Mouse (Mus musculus) frontal cortex, adult 2 months (tissue): Measurements from ENCODE around the gene Pklr. TPM values are rescaled to one million over a fixed set of nuclear protein-coding genes. Genes with fewer than 3 reads are reported as not detected.

Experiments
- DNase-seq, 2 experiments: peaks; one replicate each; pipeline ENCODE4 v3.0.0; 2022; ENCODE audit warnings: low spot score in 1 of 2; ENCODE audit errors: extremely low spot score in 1 of 2
- polyA plus RNA-seq: library from polyadenylated mRNA; depleted of rRNA; stranded (reverse); fragments of >200 nt; gene quantifications from 2 replicates; pipeline ENCODE4 v1.2.3, GENCODE M21; 2012

Gene Pklr
- polyA plus RNA-seq, 1 experiment = not detected

- DNase-seq = no peak
Measured at GRCm38 (mm10) chr3:89163123-89163522, 27.2 kb downstream of the Pklr start.

- DNase-seq = no peak
Measured at GRCm38 (mm10) chr3:89163643-89164245, 27.8 kb downstream of the Pklr start.

- peak; percentile 86 to 94 for DNase-seq
Measured at GRCm38 (mm10) chr3:89164506-89165267, 28.7 kb downstream of the Pklr start, which contains the start of gene Clk2. Clk2 (plus strand) TSS chr3:89164795.

GRCm38 (mm10) chr3:89165268-89165870 is 29.4 kb downstream of the Pklr start:
- no peak for DNase-seq

GRCm38 (mm10) chr3:89166945-89167344 is 31.0 kb downstream of the Pklr start:
- DNase-seq = no peak

- DNase-seq = no peak
Measured at GRCm38 (mm10) chr3:89174844-89175243, 38.9 kb downstream of the Pklr start.

GRCm38 (mm10) chr3:89175544-89175943 is 39.6 kb downstream of the Pklr start:
- no peak for DNase-seq

- DNase-seq = no peak
Measured at GRCm38 (mm10) chr3:89176421-89176820, 40.5 kb downstream of the Pklr start.

- DNase-seq = peak; percentile 93
Measured at GRCm38 (mm10) chr3:89177242-89178106, 41.5 kb downstream of the Pklr start, which contains the start of gene Scamp3. Scamp3 (plus strand) TSS chr3:89177473.

GRCm38 (mm10) chr3:89178107-89178385 is 42.1 kb downstream of the Pklr start:
- no peak for DNase-seq

GRCm38 (mm10) chr3:89179056-89179455 is 43.1 kb downstream of the Pklr start:
- no peak for DNase-seq

- no peak for DNase-seq
Measured at GRCm38 (mm10) chr3:89181749-89182500, 46.0 kb downstream of the Pklr start.

- no peak for DNase-seq
Measured at GRCm38 (mm10) chr3:89182531-89183057, 46.7 kb downstream of the Pklr start.

- DNase-seq = peak; percentile 87 to 95
Measured at GRCm38 (mm10) chr3:89183058-89183958, 47.4 kb downstream of the Pklr start, which contains the start of gene Fam189b. Fam189b (plus strand) TSS chr3:89183143.

GRCm38 (mm10) chr3:89183959-89184315 is 48.0 kb downstream of the Pklr start:
- DNase-seq = no peak

GRCm38 (mm10) chr3:89187197-89187596 is 51.3 kb downstream of the Pklr start:
- DNase-seq = no peak

- DNase-seq = no peak
Measured at GRCm38 (mm10) chr3:89187690-89188477, 51.9 kb downstream of the Pklr start.

- no peak for DNase-seq
Measured at GRCm38 (mm10) chr3:89188478-89188875, 52.5 kb downstream of the Pklr start.
